Comparison of ENCODE assay signal across 16 mouse cellular contexts in genomic region chr1:93291591-93291990, GRCm38 (mm10).
"Had no signal": no experiment of that assay in that cellular context is flagged by ENCODE, and none has a peak within 500 bp of the region (broad histone marks: within the 10 kb centered on the region; RNA-seq: fewer than 3 reads in every experiment).

No protein-coding gene starts in this region.

- H3K27ac ChIP-seq: neural tube, embryonic 13.5 days; neural tube, embryonic 15.5 days; stomach, embryonic 15.5 days; stomach, postnatal 0 days had no signal

- DNase-seq: retina, postnatal 1 day; right cerebral cortex, adult 18-20 months; right cerebral cortex, postnatal 14 days; right cerebral cortex, postnatal 25 days; right cerebral cortex, postnatal 4 days; spleen, adult 18-20 months; thymus, adult 18-20 months; thymus, adult 2 months; thymus, postnatal 14 days; thymus, postnatal 25 days; thymus, postnatal 36 days; thymus, postnatal 4 days had no signal

- H3K9me3 ChIP-seq: neural tube, embryonic 13.5 days; neural tube, embryonic 15.5 days; stomach, embryonic 15.5 days had no signal

- H3K4me2 ChIP-seq: neural tube, embryonic 13.5 days; neural tube, embryonic 15.5 days; stomach, embryonic 15.5 days had no signal

- H3K27me3 ChIP-seq: neural tube, embryonic 13.5 days; neural tube, embryonic 15.5 days; stomach, embryonic 15.5 days had no signal

- H3K4me1 ChIP-seq: neural tube, embryonic 13.5 days; neural tube, embryonic 15.5 days; stomach, embryonic 15.5 days had no signal

- H3K4me3 ChIP-seq: neural tube, embryonic 13.5 days; neural tube, embryonic 15.5 days; stomach, embryonic 15.5 days had no signal

- H3K9ac ChIP-seq: neural tube, embryonic 13.5 days; neural tube, embryonic 15.5 days; stomach, embryonic 15.5 days had no signal
